Mouse (Mus musculus): Measurements from ENCODE around the gene Cdc34.

GRCm38 (mm10) chr10:79686691-79687090, 4.7 kb downstream of the Cdc34 start:
- TF ChIP-seq CTCF (IDR thresholded peaks at IDR 0.05; ENCODE audit: extremely low read depth, insufficient read depth, low read length) (no peak), POLR2A (IDR thresholded peaks at IDR 0.05; ENCODE audit: extremely low read depth, insufficient read depth, low read length) (no peak)

All from cortical plate, adult 2 months (tissue).